Mouse (Mus musculus) ES-Bruce4 (cell line): ENCODE results near the gene BC049715. TPM values are rescaled to one million over a fixed set of nuclear protein-coding genes. Genes with fewer than 3 reads are reported as not detected.
"Not testable (repeated sequence)": the region's sequence is repeated elsewhere in the genome, so short reads cannot be mapped to it uniquely, and the experiment has no call there.

Experiments
- H3K27ac ChIP-seq: 2 replicates; pipeline ENCODE4 v1.5.1; 2012; ENCODE audit warnings: low read length, inconsistent platforms; ENCODE audit not compliant: insufficient read depth
- H3K27me3 ChIP-seq: 2 replicates; pipeline ENCODE4 v1.6.1; 2012; ENCODE audit warnings: mild to moderate bottlenecking, low read length, inconsistent platforms; ENCODE audit not compliant: control insufficient read depth, poor library complexity, insufficient read depth, severe bottlenecking
- H3K36me3 ChIP-seq: 2 replicates; pipeline ENCODE4 v1.6.1; 2012; ENCODE audit warnings: inconsistent platforms, mild to moderate bottlenecking, low read length, moderate library complexity; ENCODE audit not compliant: control insufficient read depth, poor library complexity, insufficient read depth, severe bottlenecking
- H3K4me1 ChIP-seq: one replicate; pipeline ENCODE4 v1.8.1; 2011; ENCODE audit warnings: low read length; ENCODE audit not compliant: control insufficient read depth, insufficient read depth
- H3K4me3 ChIP-seq: 2 replicates; pipeline ENCODE4 v1.5.1; 2011; ENCODE audit warnings: low read depth, mild to moderate bottlenecking, low read length
- H3K9ac ChIP-seq: 2 replicates; pipeline ENCODE4 v1.6.1; 2012; ENCODE audit warnings: low read depth, mild to moderate bottlenecking, inconsistent platforms; ENCODE audit not compliant: poor library complexity, severe bottlenecking
- H3K9me3 ChIP-seq: replicated peaks from 2 replicates; pipeline ENCODE4 v1.6.1; 2012; ENCODE audit warnings: mild to moderate bottlenecking, low read length, inconsistent platforms; ENCODE audit not compliant: control insufficient read depth, poor library complexity, insufficient read depth, severe bottlenecking
- CTCF ChIP-seq: IDR thresholded peaks from one replicate; pipeline ENCODE4 v1.8.1; 2011; ENCODE audit warnings: low read depth, low read length
- EP300 ChIP-seq: IDR thresholded peaks from 2 replicates; pipeline ENCODE4 v1.6.1; 2011; ENCODE audit warnings: low read depth, low read length; ENCODE audit not compliant: insufficient read depth
- POLR2A ChIP-seq: IDR thresholded peaks from one replicate; pipeline ENCODE4 v1.8.1; 2011; ENCODE audit warnings: low read length; ENCODE audit not compliant: insufficient read depth
- polyA plus RNA-seq: library from polyadenylated mRNA; stranded (reverse); fragments of >200 nt; gene quantifications from 2 replicates; pipeline ENCODE4 v1.2.4, GENCODE M21; 2011; ENCODE audit warnings: low read depth; ENCODE audit not compliant: missing spikeins, insufficient read depth, insufficient read length

BC049715 gene
- polyA plus RNA-seq, 1 experiment = 0.25 TPM

- Histone ChIP-seq H3K27ac (no peak overlapping the region), H3K4me3 (peak overlapping the region; percentile 48; the same call in 1 of the 2 replicates), H3K36me3 (no peaks in the 10 kb centered on the region), H3K9ac (peak overlapping the region; percentile 69; the same call in 1 of the 2 replicates), H3K9me3 (no peaks in the 10 kb centered on the region), H3K27me3 (no peaks in the 10 kb centered on the region; the same call in 1 of the 2 replicates), H3K4me1 (peaks cover 3% of the 10 kb centered on the region)
- TF ChIP-seq POLR2A (no peak), CTCF (no peak), EP300 (no peak)
Observed at GRCm38 (mm10) chr6:136792884-136793758, 34.3 kb upstream of the BC049715 start.

GRCm38 (mm10) chr6:136793831-136794525, 33.4 kb upstream of the BC049715 start:
- Histone ChIP-seq H3K9me3 (no peaks in the 10 kb centered on the region), H3K27me3 (no peaks in the 10 kb centered on the region; the same call in 1 of the 2 replicates), H3K4me1 (peaks cover 3% of the 10 kb centered on the region), H3K27ac (no peak overlapping the region), H3K9ac (peak overlapping the region; percentile 69), H3K36me3 (no peaks in the 10 kb centered on the region), H3K4me3 (peak overlapping the region; percentile 68)
- TF ChIP-seq EP300 = no peak
- no peak for TF ChIP-seq POLR2A
- TF ChIP-seq CTCF = no peak

- Histone ChIP-seq H3K9ac (no peak overlapping the region), H3K4me1 (peaks cover 3% of the 10 kb centered on the region), H3K36me3 (no peaks in the 10 kb centered on the region), H3K4me3 (no peak overlapping the region), H3K27ac (no peak overlapping the region), H3K27me3 (no peaks in the 10 kb centered on the region; the same call in 1 of the 2 replicates), H3K9me3 (no peaks in the 10 kb centered on the region)
- no peak for TF ChIP-seq CTCF
- no peak for TF ChIP-seq EP300
Observed at GRCm38 (mm10) chr6:136795110-136795509, 32.3 kb upstream of the BC049715 start.

GRCm38 (mm10) chr6:136795850-136796249, 31.6 kb upstream of the BC049715 start:
- H3K27ac ChIP-seq = no peak overlapping the region
- H3K4me3 ChIP-seq = no peak overlapping the region
- H3K4me1 ChIP-seq = peaks cover 3% of the 10 kb centered on the region
- H3K9me3 ChIP-seq = no peaks in the 10 kb centered on the region
- H3K27me3 ChIP-seq = no peaks in the 10 kb centered on the region; the same call in 1 of the 2 replicates
- no peak overlapping the region for H3K9ac ChIP-seq
- no peaks in the 10 kb centered on the region for H3K36me3 ChIP-seq
- TF ChIP-seq POLR2A (no peak), EP300 (no peak), CTCF (no peak)

- not testable (repeated sequence) for H3K4me1 ChIP-seq, H3K9ac ChIP-seq, H3K36me3 ChIP-seq, H3K9me3 ChIP-seq, H3K27ac ChIP-seq, H3K4me3 ChIP-seq, H3K27me3 ChIP-seq
Observed at GRCm38 (mm10) chr6:136797874-136798693, 29.3 kb upstream of the BC049715 start.
